Mouse (Mus musculus): Measurements from ENCODE around the gene Mrgprb4. TPM values are rescaled to one million over a fixed set of nuclear protein-coding genes. Genes with fewer than 3 reads are reported as not detected.

The Mrgprb4 gene
- polyA plus RNA-seq (2014; fragmentation: Nextera tagmentation; extraction: Ambion mirVana): not detected in 2 replicates

- WGBS (ENCODE audit: insufficient replicate concordance): 80% methylated on average over 3 of the region's 3 CpGs
- H3K9ac ChIP-seq (ENCODE audit: low read depth, low read length): no peak within 1 kb of the TSS
- H3K27me3 ChIP-seq (ENCODE audit: control insufficient read depth, insufficient read depth, low read length): no peaks in the 10 kb centered on the region
- ATAC-seq (replicated peaks; ENCODE audit: insufficient number of reproducible peaks, low FRiP score, low TSS enrichment): no peak
- no peak within 1 kb of the TSS for H3K4me3 ChIP-seq (ENCODE audit: low read depth, low read length)
- no peaks in the 10 kb centered on the region for H3K36me3 ChIP-seq (ENCODE audit: control insufficient read depth, insufficient read depth, low read length)
- H3K27ac ChIP-seq (ENCODE audit: low read depth, low read length): no peak within 1 kb of the TSS
- no peak within 1 kb of the TSS for H3K4me2 ChIP-seq
- H3K4me1 ChIP-seq (ENCODE audit: control insufficient read depth, insufficient read depth, low read length): no peaks in the 10 kb centered on the region
- H3K9me3 ChIP-seq (replicated peaks; ENCODE audit: control insufficient read depth, low read length): no peaks in the 10 kb centered on the region
Observed at GRCm38 (mm10) chr7:48199188-48199587, at the start of gene Mrgprb4. Gene Mrgprb4 (minus strand): TSS chr7:48199288.

- Histone ChIP-seq H3K4me1 (ENCODE audit: control insufficient read depth, insufficient read depth, low read length) (no peaks in the 10 kb centered on the region), H3K36me3 (ENCODE audit: control insufficient read depth, insufficient read depth, low read length) (no peaks in the 10 kb centered on the region), H3K9me3 (replicated peaks; ENCODE audit: control insufficient read depth, low read length) (peaks cover 5% of the 10 kb centered on the region; the same call in 1 of the 2 replicates), H3K9ac (ENCODE audit: low read depth, low read length) (no peak overlapping the region), H3K27me3 (ENCODE audit: control insufficient read depth, insufficient read depth, low read length) (no peaks in the 10 kb centered on the region), H3K4me2 (no peak overlapping the region), H3K4me3 (ENCODE audit: low read depth, low read length) (no peak overlapping the region), H3K27ac (ENCODE audit: low read depth, low read length) (no peak overlapping the region)
- ATAC-seq (replicated peaks; ENCODE audit: insufficient number of reproducible peaks, low FRiP score, low TSS enrichment): no peak
Observed at GRCm38 (mm10) chr7:48226114-48226513, 27.0 kb upstream of the Mrgprb4 start.

- no peak overlapping the region for H3K4me2 ChIP-seq
- no peaks in the 10 kb centered on the region for H3K36me3 ChIP-seq (ENCODE audit: control insufficient read depth, insufficient read depth, low read length)
- no peaks in the 10 kb centered on the region for H3K4me1 ChIP-seq (ENCODE audit: control insufficient read depth, insufficient read depth, low read length)
Observed at GRCm38 (mm10) chr7:48225065-48225464, 26.0 kb upstream of the Mrgprb4 start.

GRCm38 (mm10) chr7:48168919-48169318, 30.2 kb downstream of the Mrgprb4 start, which contains the start of gene Mrgprb5:
Gene Mrgprb5 (minus strand): TSS chr7:48169019.
- ATAC-seq (replicated peaks; ENCODE audit: insufficient number of reproducible peaks, low FRiP score, low TSS enrichment): no peak
- no peak within 1 kb of the TSS for H3K27ac ChIP-seq (ENCODE audit: low read depth, low read length)
- no peaks in the 10 kb centered on the region for H3K9me3 ChIP-seq (replicated peaks; ENCODE audit: control insufficient read depth, low read length)
- no peaks in the 10 kb centered on the region for H3K36me3 ChIP-seq (ENCODE audit: control insufficient read depth, insufficient read depth, low read length)
- WGBS (ENCODE audit: insufficient replicate concordance): 69% methylated on average over 2 of the region's 2 CpGs
- H3K4me3 ChIP-seq (ENCODE audit: low read depth, low read length): no peak within 1 kb of the TSS
- no peaks in the 10 kb centered on the region for H3K4me1 ChIP-seq (ENCODE audit: control insufficient read depth, insufficient read depth, low read length)
- H3K4me2 ChIP-seq: no peak within 1 kb of the TSS
- no peaks in the 10 kb centered on the region for H3K27me3 ChIP-seq (ENCODE audit: control insufficient read depth, insufficient read depth, low read length)
- H3K9ac ChIP-seq (ENCODE audit: low read depth, low read length): no peak within 1 kb of the TSS

More at GRCm38 (mm10) chr7:48225065-48225464, 26.0 kb upstream of the Mrgprb4 start:
- Histone ChIP-seq H3K4me3 (ENCODE audit: low read depth, low read length) (no peak overlapping the region), H3K9me3 (replicated peaks; ENCODE audit: control insufficient read depth, low read length) (0 out of 2 replicates have a peak, but pooled peaks cover 5% of the 10 kb centered on the region), H3K9ac (ENCODE audit: low read depth, low read length) (no peak overlapping the region), H3K27me3 (ENCODE audit: control insufficient read depth, insufficient read depth, low read length) (no peaks in the 10 kb centered on the region), H3K27ac (ENCODE audit: low read depth, low read length) (no peak overlapping the region)
- WGBS (ENCODE audit: insufficient replicate concordance): 68% methylated on average over 5 of the region's 5 CpGs
- ATAC-seq (replicated peaks; ENCODE audit: insufficient number of reproducible peaks, low FRiP score, low TSS enrichment): no peak

- Histone ChIP-seq H3K4me1 (ENCODE audit: control insufficient read depth, insufficient read depth, low read length) (no peaks in the 10 kb centered on the region), H3K27me3 (ENCODE audit: control insufficient read depth, insufficient read depth, low read length) (no peaks in the 10 kb centered on the region), H3K4me3 (ENCODE audit: low read depth, low read length) (no peak overlapping the region), H3K9ac (ENCODE audit: low read depth, low read length) (no peak overlapping the region), H3K9me3 (replicated peaks; ENCODE audit: control insufficient read depth, low read length) (no peaks in the 10 kb centered on the region), H3K27ac (ENCODE audit: low read depth, low read length) (no peak overlapping the region), H3K4me2 (no peak overlapping the region), H3K36me3 (ENCODE audit: control insufficient read depth, insufficient read depth, low read length) (no peaks in the 10 kb centered on the region)
- 84% methylated on average over 2 of the region's 2 CpGs for WGBS (ENCODE audit: insufficient replicate concordance)
- no peak for ATAC-seq (replicated peaks; ENCODE audit: insufficient number of reproducible peaks, low FRiP score, low TSS enrichment)
Observed at GRCm38 (mm10) chr7:48167471-48167870, 31.6 kb downstream of the Mrgprb4 start.

Other genes with a start within 250 kb of the Mrgprb4 start
- gene Mrgpra4, start 217.2 kb downstream of the Mrgprb4 start, polyA plus RNA-seq (2014; fragmentation: Nextera tagmentation; extraction: Ambion mirVana): not detected in 2 replicates
- not detected in 2 replicates for gene Mrgprx1, start 171.7 kb downstream of the Mrgprb4 start, polyA plus RNA-seq (2014; fragmentation: Nextera tagmentation; extraction: Ambion mirVana)
- not detected in 2 replicates for gene Mrgprb5, start 30.3 kb downstream of the Mrgprb4 start, polyA plus RNA-seq (2014; fragmentation: Nextera tagmentation; extraction: Ambion mirVana)
- gene Mrgprb8, start 189.2 kb upstream of the Mrgprb4 start, polyA plus RNA-seq (2014; fragmentation: Nextera tagmentation; extraction: Ambion mirVana): not detected in 2 replicates

Measured in heart, embryonic 11.5 days (tissue).